Mouse (Mus musculus): ENCODE measurements at regions not wholly inside any gene's neighbourhood (a gene's known extent, or its start where the extent isn't known, plus 50 kb on each side); places are given as distances from the start of the nearest gene placed in this dataset.

DNA sequence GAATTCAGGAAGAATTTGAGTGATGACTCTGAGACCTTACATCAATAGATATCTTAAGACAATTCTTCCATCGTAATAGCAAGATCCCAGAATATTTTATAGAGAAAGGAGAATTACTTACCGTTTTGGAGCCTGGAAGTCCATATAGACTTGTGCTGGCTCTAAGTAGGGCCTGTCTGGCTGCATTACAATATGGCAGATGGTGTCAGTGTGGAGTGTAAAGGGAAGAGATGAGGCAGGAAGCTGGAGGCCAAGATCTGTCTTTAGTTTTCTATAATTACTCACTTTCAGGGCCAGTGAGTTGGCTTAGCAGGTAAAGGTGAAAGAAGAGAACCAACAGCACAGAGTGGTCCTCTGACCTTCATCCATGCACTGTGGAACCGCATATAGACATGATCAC, 63.9 kb upstream of the March10 start:
- TF ChIP-seq ZC3H11A (IDR thresholded peaks at IDR 0.05; ENCODE audit: low read depth, low read length) (no peak), JUND (conservative IDR thresholded peaks at IDR 0.05; ENCODE audit: low read depth, low read length) (no peak), MAZ (IDR thresholded peaks at IDR 0.05; ENCODE audit: low read depth, low read length) (no peak), CTCF (conservative IDR thresholded peaks at IDR 0.05 in 1 of 2, IDR thresholded peaks at IDR 0.05 in 1 of 2; ENCODE audit: low read depth in 2 of 2, low read length in 2 of 2) (no peak), KAT2A (IDR thresholded peaks at IDR 0.05; ENCODE audit: insufficient replicate concordance, low read length) (no peak), RCOR1 (conservative IDR thresholded peaks at IDR 0.05; ENCODE audit: low read depth, low read length) (no peak), ZMIZ1 (IDR thresholded peaks at IDR 0.05; ENCODE audit: low read depth, low read length) (no peak), EP300 (IDR thresholded peaks at IDR 0.05; ENCODE audit: low read length) (no peak), GABPA (IDR thresholded peaks at IDR 0.05; ENCODE audit: insufficient replicate concordance, low read depth, low read length) (no peak), MAFK (IDR thresholded peaks at IDR 0.05; ENCODE audit: insufficient replicate concordance, low read length) (no peak), POLR2AphosphoS2 (IDR thresholded peaks at IDR 0.05; ENCODE audit: low read depth, low read length) (no peak), POLR2A (IDR thresholded peaks at IDR 0.05; ENCODE audit: low read depth, low read length) (no peak), HCFC1 (IDR thresholded peaks at IDR 0.05; ENCODE audit: low read depth, low read length) (no peak)
